Mouse (Mus musculus) pancreas, adult 10 weeks (tissue): Measurements from ENCODE around the gene Tmem38a. TPM values are rescaled to one million over a fixed set of nuclear protein-coding genes. Genes with fewer than 3 reads are reported as not detected.

Source experiments
- polyA plus RNA-seq: library from polyadenylated mRNA; stranded (reverse); fragments of 350-450 nt; fragmentation: Illumina TruSeq; extraction: RNeasy Lipid Tissue Mini Kit (QIAGEN cat#74804); gene quantifications from one replicate; pipeline ENCODE4 v1.2.3, GENCODE M21; 2015; ENCODE audit warnings: low read depth, low replicate concordance; ENCODE audit not compliant: insufficient read depth

Gene Tmem38a
- polyA plus RNA-seq = 6.5 TPM

GRCm38 (mm10) chr8:72571611-72572473 lies at the start of gene Tmem38a:
TSS of gene Tmem38a (plus strand) at chr8:72572055.

DNA sequence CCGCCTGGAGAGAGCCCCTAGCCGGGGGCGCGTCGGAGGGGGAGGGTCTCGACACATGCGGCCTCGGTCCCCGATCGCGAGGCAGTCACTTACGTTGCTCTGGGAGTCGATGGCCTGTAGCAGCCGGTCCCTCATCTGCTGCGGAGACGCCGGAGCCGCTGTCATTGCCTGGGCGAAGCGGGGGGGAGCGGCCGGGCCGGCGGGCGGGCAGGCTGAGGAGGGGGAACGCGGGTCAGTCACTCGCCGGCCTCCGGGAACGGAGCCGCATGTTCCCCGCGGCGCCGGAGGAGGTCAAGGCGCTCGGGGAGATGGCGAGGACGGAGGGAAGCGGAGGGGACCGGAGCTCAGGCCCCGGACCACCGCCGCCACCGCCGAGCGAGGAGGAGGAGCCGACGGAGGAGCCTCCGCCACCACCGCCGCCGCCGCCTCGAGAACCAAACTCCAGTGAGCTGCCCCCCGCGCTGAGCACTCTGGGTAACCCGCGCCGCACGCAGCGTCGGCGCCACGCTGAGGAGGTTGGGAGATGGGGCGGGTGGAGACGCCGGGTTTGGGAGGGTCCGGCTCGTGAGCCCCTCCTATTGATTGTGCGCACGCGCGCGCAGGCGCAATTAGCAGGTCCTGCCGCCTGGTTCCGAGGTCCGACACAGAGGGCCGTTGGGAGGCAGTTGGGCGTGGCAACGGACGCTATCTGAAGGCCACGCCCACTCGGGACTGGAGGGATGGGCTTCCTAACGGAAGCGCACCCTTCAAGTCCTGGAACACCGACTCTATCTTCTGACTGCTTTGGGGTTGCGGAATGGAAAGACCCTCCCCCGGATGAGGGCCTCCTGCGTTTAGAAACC lies 23.8 kb upstream of the Tmem38a start, which contains the start of gene Med26:
Gene Med26 (minus strand): TSS at position 469 of the 842 bp plus-strand sequence.

DNA sequence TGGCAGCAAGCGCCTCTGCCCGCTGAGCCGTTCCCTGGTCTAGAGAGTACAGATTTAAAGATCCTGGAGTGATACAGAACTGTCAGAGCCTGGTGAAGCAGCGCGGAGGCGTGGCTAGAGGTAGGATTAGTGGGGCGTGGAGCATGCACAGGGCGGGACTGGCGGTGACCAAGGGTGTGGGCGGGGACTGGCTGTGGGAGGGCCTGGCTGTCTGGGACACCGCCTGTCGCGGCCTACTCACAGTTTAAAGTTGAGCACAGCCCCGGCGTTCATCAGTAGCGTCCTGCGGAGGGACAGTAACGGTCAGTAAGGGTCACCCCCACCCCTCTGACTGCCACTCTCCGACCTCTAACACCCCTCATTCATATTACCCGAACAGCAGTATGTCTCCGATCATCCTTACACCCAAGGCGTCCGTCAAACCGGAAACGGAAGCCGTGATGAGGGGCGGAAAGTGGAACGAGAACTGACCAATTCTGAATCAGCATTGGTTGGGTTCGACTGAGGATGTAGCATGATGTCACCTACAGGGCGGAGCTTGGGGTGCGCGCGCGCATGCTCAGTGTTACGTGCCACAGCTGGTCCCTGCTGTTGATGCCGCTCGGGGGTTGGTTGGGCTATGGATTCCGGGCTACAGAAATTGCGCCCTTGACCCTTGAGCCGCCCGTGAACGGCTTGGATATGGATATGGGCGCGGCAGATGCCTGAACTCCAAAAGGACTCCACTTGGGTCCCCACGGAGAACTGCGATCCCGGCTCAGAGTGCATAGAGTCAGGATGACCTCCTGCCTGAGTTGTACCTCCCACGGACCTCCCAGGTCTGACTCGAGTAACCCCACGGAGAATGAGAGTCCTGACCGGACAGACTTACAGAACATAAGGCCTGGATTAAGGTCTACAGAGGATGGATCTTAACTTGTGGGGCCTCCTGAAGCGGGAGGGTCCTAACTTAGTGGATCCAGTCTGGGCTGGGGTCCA lies 933 bp upstream of the Tmem38a start, which contains the start of gene Smim7:
Gene Smim7 (minus strand): TSS at position 456 of the 978 bp plus-strand sequence.

Other genes starting within 250 kb of the Tmem38a start
- gene Eps15l1, start 150.6 kb upstream of the Tmem38a start, polyA plus RNA-seq = 18.4 TPM
- gene Calr3, start 128.2 kb upstream of the Tmem38a start, polyA plus RNA-seq = not detected
- 3.2 TPM for gene 1700030K09Rik, start 128.2 kb upstream of the Tmem38a start, polyA plus RNA-seq
- 13.3 TPM for gene Cherp, start 96.8 kb upstream of the Tmem38a start, polyA plus RNA-seq
- gene Slc35e1, start 79.4 kb upstream of the Tmem38a start, polyA plus RNA-seq = 5.9 TPM
- 1.6 TPM for gene Med26, start 23.8 kb upstream of the Tmem38a start, polyA plus RNA-seq
- gene Smim7, start 967 bp upstream of the Tmem38a start, polyA plus RNA-seq = 18.3 TPM
- gene Nwd1, start 74.7 kb downstream of the Tmem38a start, polyA plus RNA-seq = not detected
- gene Sin3b, start 151.2 kb downstream of the Tmem38a start, polyA plus RNA-seq = 17.4 TPM
- 0.94 TPM for gene F2rl3, start 189.8 kb downstream of the Tmem38a start, polyA plus RNA-seq